Mouse (Mus musculus) left cerebral cortex, postnatal 4 days (tissue): ENCODE results near the gene Nr4a2. TPM values are rescaled to one million over a fixed set of nuclear protein-coding genes. Genes with fewer than 3 reads are reported as not detected.

Experiments
- DNase-seq: peaks from one replicate; pipeline ENCODE4 v3.0.0-alpha.2; 2022
- intact Hi-C: fragments of 180-260 bp; cut with DNase I; formaldehyde crosslinking; loops from one replicate; pipeline ENCODE4 v1.15.1; 2025
- total RNA-seq, 2 experiments: library from RNA; stranded (reverse); gene quantifications; 2 replicates each; pipeline ENCODE4 v1.2.3; 2021

Nr4a2 gene
- total RNA-seq, result 10 to 100 TPM; 78.0 to 87.9 TPM

GRCm38 (mm10) chr2:57123991-57124840 is at the start of gene Nr4a2:
TSS of gene Nr4a2 (minus strand) at chr2:57124003.
- DNase-seq, result peak; percentile 82
- intact Hi-C loops, result loop anchor here (5.0 kb wide), 1 partner anchor 573 kb away; no protein-coding TSS in a partner anchor

DNA sequence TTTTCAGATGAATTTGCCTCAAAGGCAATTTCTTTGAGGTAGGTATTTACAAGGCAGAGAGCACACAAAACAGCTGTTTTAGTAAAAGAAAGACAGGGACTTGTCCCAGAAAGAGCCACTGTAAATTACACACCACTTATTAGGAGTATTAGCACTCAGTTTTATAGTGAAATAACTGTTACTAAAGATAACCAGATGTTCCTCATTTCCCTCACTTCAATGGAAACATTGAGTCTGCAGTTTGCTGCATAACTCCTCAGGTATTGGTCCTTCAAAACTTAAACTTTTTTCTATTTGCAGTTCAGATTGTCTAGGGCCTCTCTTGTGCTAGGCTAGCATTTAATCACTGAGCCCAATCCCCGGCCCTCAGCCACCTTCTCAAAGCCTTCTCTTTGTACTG is 41.6 kb upstream of the Nr4a2 start:
- no peak for DNase-seq
- intact Hi-C loops, result no loop called here

DNA sequence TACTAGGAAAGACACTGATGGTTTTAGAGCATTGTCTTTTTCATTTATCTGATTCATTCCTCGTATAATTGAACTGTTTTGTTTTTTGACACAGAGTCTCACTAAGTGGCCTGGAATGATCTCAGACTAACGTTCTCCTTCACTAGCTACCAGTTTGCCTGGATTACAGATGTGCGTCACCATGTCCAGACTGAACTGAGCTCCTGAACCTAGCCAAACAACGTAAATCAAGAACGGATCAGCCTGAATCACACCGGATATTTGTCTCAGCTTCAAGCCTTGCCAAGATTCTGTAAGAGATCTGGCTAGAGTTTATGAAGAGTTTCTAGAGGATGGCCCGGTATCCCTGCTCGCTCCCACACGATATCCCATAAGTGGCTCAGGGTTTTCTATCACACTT is 33.0 kb upstream of the Nr4a2 start:
- no peak for DNase-seq
- intact Hi-C loops, result no loop called here

- peak; percentile 4 for DNase-seq
- intact Hi-C loops, result no loop called here
Observed at GRCm38 (mm10) chr2:57149796-57150195, 26.0 kb upstream of the Nr4a2 start.

DNA sequence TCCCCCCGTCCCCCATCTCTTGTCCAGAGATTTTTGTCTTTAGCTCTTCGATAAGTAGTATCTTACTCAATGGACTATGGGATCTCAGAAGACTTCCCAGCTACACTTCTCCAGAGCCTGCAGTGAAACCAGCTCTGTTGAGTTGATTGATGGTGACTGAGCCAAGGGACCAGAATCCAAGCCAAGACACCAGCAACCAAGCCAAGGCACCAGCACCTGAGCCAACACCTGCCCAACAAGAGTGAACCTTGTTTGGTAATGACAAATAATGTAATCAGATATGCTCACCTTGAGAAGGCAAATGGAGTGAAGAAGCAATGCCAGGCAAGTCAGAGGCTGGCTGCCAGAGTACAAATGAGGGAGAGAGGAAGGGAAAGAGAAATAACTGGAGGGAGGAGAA is 24.4 kb upstream of the Nr4a2 start:
- no peak for DNase-seq
- intact Hi-C loops, result no loop called here

- intact Hi-C loops, result no loop called here
- no peak for DNase-seq
Observed at GRCm38 (mm10) chr2:57145646-57146421, 22.0 kb upstream of the Nr4a2 start.

- DNase-seq, result no peak
- intact Hi-C loops, result no loop called here
Observed at GRCm38 (mm10) chr2:57138594-57138993, 14.8 kb upstream of the Nr4a2 start.

DNA sequence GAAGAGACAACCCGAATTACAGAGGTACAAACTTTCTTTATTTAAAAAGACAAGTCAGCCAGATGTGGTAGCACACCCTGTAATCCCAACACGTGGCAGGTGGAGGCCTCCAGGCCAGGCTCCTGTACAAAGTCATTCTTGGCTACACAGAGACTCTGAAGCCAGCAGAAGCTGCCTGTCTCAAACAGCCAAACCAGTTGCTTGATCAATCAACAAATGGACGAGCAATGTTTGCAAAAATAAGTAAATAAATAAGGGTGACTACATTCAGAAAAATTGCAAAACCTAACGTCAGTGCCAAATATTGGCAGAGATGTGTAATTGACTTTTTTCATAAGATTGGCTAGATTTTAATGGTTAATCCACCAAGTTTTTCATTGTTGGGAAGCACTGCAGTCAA is 3.7 kb upstream of the Nr4a2 start:
- intact Hi-C loops, result no loop called here
- DNase-seq, result no peak

- intact Hi-C loops, result no loop called here
- no peak for DNase-seq
Observed at GRCm38 (mm10) chr2:57125891-57126290, 2.1 kb upstream of the Nr4a2 start.

DNA sequence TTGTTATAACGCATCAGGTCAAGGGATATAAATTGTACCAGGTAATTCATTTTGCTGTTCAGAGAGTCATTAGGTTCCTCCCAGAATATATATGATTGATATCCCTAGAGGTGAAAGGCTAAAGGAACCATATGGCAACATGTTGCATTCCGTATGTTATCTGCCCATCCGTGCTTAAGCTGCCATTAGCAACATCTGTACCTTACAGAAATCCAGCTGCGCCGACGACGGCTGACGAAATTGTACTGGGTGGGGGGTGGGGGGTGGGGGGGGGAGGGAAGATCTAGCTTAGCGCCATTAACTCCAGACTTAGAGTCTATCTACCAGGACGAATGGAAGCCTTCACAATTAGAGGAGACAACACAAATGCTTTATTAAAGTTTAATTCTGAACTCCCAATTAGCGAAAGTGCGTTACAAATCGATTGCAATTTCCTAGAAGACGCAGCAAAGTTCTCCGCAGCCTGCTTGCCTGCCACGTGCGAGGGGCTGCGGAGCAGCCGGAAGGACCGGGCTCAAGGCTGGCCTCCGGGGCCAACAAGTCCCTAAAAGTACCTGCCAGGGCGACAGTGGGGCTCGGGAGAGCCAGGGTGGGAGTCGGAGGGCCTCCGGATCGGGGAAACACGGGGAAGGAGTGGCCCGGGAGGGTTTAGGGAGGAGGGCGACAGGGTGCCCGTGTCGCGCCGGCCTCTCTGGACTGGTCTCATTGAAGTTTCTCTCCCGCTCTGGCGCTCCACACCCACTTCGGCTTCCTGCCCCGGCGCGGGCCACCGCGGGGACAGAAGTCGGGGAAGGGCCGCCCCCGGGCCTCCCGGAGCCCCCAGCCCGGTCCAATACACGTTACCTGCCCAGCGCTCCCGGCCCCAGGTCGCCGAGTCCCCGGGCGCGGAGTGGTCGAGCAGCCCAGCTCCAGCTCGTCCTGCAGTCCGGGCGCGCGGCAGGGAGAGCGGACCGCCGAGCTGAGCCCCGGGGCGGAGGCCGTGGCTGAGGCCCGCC is 520 bp downstream of the Nr4a2 start:
- peak; percentile 41 for DNase-seq
- intact Hi-C loops, result loop anchor here (5.0 kb wide), 1 partner anchor 574 kb away; no protein-coding TSS in a partner anchor

DNA sequence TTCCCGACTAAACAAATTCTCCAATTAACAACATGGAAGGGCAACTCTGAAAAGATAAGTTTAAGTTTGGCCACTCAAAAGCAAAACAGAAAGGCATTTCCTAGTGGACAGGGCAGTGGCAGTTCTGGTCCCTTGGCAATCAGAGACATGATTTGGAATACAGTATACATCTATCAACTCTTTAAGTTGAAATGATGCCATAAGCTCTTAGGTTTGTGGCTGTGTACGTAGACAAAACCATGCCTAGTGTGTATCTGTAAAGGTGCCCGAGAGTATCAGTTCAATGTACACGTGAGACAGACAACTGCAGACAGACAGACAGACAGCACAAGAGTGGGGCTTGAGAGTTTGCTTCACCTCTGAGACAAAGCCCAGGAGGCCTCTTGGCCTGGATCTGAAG is 2.7 kb downstream of the Nr4a2 start:
- DNase-seq, result no peak
- intact Hi-C loops, result loop anchor here (5.0 kb wide), 1 partner anchor 576 kb away; no protein-coding TSS in a partner anchor

GRCm38 (mm10) chr2:57117201-57117951 is 6.4 kb downstream of the Nr4a2 start:
- intact Hi-C loops, result loop anchor here (5.0 to 10.0 kb wide), 3 partner anchors 717 to 1000 kb away; no protein-coding TSS in a partner anchor
- DNase-seq, result peak; percentile 46

GRCm38 (mm10) chr2:57116366-57117200 is 7.2 kb downstream of the Nr4a2 start:
- peak; percentile 61 for DNase-seq
- intact Hi-C loops, result loop anchor here (5.0 to 10.0 kb wide), 3 partner anchors 718 to 999 kb away; no protein-coding TSS in a partner anchor

GRCm38 (mm10) chr2:57115864-57116365 is 7.9 kb downstream of the Nr4a2 start:
- peak; percentile 37 for DNase-seq
- intact Hi-C loops, result loop anchor here (5.0 to 10.0 kb wide), 3 partner anchors 719 to 999 kb away; no protein-coding TSS in a partner anchor

- no peak for DNase-seq
- intact Hi-C loops, result loop anchor here (5.0 to 10.0 kb wide), 3 partner anchors 719 to 998 kb away; no protein-coding TSS in a partner anchor
Observed at GRCm38 (mm10) chr2:57115181-57115863, 8.5 kb downstream of the Nr4a2 start.

GRCm38 (mm10) chr2:57114211-57115151 is 9.3 kb downstream of the Nr4a2 start:
- intact Hi-C loops, result loop anchor here (5.0 to 10.0 kb wide), 3 partner anchors 720 to 997 kb away; no protein-coding TSS in a partner anchor
- peak; percentile 63 for DNase-seq
